Mouse (Mus musculus): Measurements from ENCODE around the gene Gmppa. TPM values are rescaled to one million over a fixed set of nuclear protein-coding genes. Genes with fewer than 3 reads are reported as not detected.

Gmppa gene
- 62.3 and 77.8 TPM in 2 replicates for polyA plus RNA-seq (2015; fragmentation: Nextera tagmentation; extraction: Ambion mirVana)

DNA sequence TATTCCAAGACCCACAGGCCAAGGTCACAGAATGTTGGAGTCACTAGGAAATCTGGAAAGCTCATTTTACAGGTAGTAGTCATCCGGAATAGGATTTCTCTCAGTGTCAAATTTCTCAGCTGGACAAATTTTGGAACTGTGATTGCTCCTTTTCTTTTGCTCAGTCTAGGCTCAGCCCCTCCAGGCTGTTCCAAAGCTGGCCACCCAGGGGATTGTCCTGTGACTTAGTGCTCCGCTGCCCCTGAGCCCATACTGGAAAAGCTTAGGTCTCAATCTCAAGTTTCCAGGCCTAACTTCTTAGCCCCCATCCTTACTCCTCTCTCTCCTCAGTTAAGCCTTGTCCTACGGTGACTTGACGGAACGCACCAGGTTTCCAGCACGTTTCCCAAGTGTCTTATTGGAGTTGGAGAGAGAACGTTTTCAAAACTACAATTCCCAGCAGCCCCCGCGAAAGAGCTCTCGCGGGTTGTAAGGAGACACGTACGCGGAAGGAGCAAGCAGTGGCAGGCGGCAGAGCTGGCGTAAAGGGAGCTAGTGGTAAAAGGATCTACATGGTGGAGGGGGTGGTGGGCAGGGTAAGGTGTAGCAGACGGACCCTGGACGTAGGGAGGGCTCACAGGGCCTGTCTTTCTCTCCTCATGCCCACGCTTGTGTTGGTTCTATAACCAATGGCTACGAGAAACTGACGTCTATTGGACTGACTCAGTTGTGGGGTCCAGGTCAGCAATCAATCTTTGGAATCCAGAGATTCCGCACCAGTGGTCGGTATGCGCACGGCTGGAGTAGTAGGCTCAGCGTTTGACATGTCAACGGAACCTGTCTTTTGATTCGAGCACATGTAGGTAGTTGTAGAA lies at the start of gene Gmppa:
Gmppa (plus strand) TSS at position 456 of the 854 bp plus-strand sequence.
- H3K27ac ChIP-seq (replicated peaks), result peak within 1 kb of the TSS; percentile 69
- WGBS, result 6% methylated on average over 28 of the region's 28 CpGs
- no peaks in the 10 kb centered on the region for H3K36me3 ChIP-seq
- no peaks in the 10 kb centered on the region for H3K9me3 ChIP-seq
- H3K9ac ChIP-seq (replicated peaks), result peak within 1 kb of the TSS; percentile 72
- ATAC-seq (replicated peaks), result peak; percentile 91
- H3K4me2 ChIP-seq (replicated peaks), result peak within 1 kb of the TSS; percentile 64
- peaks cover 9% of the 10 kb centered on the region for H3K4me1 ChIP-seq
- no peaks in the 10 kb centered on the region for H3K27me3 ChIP-seq
- H3K4me3 ChIP-seq, result peak within 1 kb of the TSS; percentile 65

DNA sequence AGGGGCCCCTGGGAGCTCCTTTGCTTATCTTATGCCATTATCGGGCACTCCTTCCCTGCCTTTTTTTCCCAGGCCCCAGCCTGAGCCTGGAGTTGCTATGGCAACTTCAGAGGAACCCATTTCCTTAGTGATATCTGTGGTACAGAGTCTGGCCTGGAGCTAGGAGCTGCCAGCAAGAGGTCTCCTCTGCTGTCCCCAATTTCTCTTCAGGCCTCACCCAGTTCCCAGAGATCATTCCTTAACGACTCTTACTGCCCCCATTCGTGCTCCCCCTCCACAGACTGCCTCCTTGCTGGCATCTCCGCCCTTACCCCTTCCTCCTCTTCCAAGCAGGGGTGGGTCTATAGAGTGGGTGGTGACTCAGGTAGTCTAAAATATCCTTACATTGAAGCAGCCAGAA lies 49.6 kb upstream of the Gmppa start:
- H3K9ac ChIP-seq (replicated peaks), result no peak overlapping the region
- WGBS, result 34% methylated on average over 4 of the region's 4 CpGs
- peak overlapping the region; percentile 21 for H3K4me2 ChIP-seq (replicated peaks)
- peaks cover 52% of the 10 kb centered on the region for H3K4me1 ChIP-seq
- H3K27ac ChIP-seq (replicated peaks), result no peak overlapping the region
- no peak overlapping the region for H3K4me3 ChIP-seq
- peaks cover 39% of the 10 kb centered on the region for H3K27me3 ChIP-seq
- H3K36me3 ChIP-seq, result no peaks in the 10 kb centered on the region
- no peaks in the 10 kb centered on the region for H3K9me3 ChIP-seq
- 0 out of 2 replicates have a peak, but pooled peaks have one; percentile 6 for ATAC-seq (replicated peaks)

DNA sequence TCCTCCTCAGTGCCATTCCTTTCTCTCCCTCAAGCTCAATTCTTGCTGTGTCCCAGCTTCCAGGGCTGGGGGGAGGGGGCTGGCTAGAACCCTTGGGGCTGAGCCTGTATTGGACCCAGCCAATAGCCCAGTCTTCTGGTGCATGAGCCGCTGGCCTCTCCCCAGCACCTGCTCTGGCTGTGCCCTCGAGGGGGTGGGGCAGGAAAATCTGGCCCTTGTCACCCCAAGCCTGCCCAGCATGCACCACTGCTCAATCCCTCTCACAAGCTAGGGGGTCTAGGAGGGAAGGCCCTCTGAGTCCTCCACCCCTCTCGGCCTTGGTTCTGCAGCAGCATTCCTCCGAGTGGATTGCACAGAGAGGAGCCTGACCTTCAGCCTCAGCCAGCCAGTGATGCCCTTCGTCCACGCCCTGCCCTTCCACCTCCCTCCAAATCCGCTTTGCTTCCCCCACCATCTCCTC lies 48.2 kb upstream of the Gmppa start:
- peak overlapping the region; percentile 37 for H3K9ac ChIP-seq (replicated peaks)
- no peaks in the 10 kb centered on the region for H3K9me3 ChIP-seq
- H3K27ac ChIP-seq (replicated peaks), result no peak overlapping the region
- peak overlapping the region; percentile 54; the same call in 1 of the 2 replicates for H3K4me2 ChIP-seq (replicated peaks)
- 14% methylated on average over 7 of the region's 7 CpGs for WGBS
- H3K27me3 ChIP-seq, result peaks cover 39% of the 10 kb centered on the region
- H3K36me3 ChIP-seq, result no peaks in the 10 kb centered on the region
- peak overlapping the region; percentile 31 for H3K4me3 ChIP-seq
- H3K4me1 ChIP-seq, result peaks cover 45% of the 10 kb centered on the region
- no peak for ATAC-seq (replicated peaks)

DNA sequence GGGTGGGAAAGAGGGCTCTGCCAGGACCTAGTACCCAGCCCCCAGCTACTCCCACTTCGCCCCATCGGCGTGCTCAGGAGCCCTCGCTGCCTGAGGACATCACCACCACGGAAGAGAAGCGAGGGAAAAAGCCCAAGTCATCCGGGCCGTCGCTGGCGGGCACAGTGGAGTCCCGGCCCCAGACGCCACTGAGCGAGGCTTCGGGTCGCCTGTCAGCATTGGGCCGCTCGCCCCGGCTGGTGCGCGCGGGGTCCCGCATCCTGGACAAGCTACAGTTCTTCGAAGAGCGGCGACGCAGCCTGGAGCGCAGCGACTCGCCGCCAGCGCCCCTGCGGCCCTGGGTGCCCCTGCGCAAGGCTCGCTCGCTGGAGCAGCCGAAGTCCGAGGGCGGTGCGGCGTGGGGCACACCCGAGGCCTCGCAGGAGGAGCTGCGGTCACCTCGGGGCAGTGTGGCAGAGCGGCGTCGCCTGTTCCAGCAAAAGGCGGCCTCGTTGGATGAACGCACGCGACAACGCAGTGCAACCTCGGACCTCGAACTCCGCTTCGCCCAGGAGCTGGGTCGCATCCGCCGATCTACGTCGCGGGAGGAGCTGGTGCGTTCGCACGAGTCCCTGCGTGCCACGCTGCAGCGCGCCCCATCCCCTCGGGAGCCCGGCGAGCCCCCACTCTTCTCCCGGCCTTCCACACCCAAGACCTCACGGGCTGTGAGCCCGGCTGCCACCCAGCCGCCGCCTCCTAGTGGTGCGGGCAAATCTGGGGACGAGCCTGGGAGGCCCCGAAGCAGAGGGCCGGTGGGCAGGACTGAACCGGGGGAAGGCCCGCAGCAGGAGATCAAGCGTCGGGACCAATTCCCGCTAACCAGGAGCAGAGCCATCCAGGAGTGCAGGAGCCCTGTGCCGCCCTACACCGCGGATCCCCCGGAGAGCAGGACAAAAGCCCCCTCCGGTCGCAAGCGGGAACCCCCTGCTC lies 47.5 kb upstream of the Gmppa start:
- ATAC-seq (replicated peaks), result peak; percentile 11; the same call in 1 of the 2 replicates
- peak overlapping the region; percentile 37 for H3K9ac ChIP-seq (replicated peaks)
- H3K4me1 ChIP-seq, result peaks cover 46% of the 10 kb centered on the region
- H3K9me3 ChIP-seq, result no peaks in the 10 kb centered on the region
- 3% methylated on average over 94 of the region's 94 CpGs for WGBS
- H3K36me3 ChIP-seq, result no peaks in the 10 kb centered on the region
- peaks cover 39% of the 10 kb centered on the region for H3K27me3 ChIP-seq
- H3K4me2 ChIP-seq (replicated peaks), result peak overlapping the region; percentile 54
- no peak overlapping the region for H3K27ac ChIP-seq (replicated peaks)
- peak overlapping the region; percentile 31 for H3K4me3 ChIP-seq

DNA sequence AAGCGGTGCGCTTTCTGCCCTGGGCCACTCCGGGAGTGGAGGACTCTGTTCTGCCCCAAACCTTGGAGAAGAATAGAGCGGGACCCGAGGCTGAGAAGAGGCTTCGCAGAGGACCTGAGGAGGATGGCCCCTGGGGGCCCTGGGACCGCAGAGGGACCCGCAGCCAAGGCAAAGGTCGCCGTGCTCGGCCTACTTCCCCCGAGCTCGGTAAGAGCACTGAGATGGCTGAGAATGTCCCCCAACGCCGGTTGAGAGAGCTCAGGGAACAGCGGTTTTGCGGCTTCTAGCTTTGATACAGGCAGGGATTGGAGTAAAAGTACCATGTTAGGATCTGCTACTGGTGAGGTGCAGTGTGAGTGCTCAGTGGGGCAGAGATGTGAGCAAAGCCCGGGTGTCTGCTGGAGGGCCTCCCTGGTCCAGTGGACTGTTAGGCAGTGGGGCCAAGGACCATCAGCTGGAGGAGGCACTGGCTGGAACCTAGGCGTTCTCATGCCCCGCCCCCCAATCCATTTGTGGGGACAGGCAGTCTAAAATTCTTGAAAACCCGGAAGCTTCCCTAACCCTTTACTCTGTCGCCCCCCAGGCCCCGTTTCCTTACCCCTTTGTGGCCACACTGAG lies 46.7 kb upstream of the Gmppa start:
- H3K27me3 ChIP-seq, result peaks cover 39% of the 10 kb centered on the region
- no peak for ATAC-seq (replicated peaks)
- no peaks in the 10 kb centered on the region for H3K36me3 ChIP-seq
- WGBS, result 22% methylated on average over 23 of the region's 23 CpGs
- H3K9me3 ChIP-seq, result no peaks in the 10 kb centered on the region
- H3K27ac ChIP-seq (replicated peaks), result no peak overlapping the region
- H3K4me3 ChIP-seq, result peak overlapping the region; percentile 31
- H3K9ac ChIP-seq (replicated peaks), result no peak overlapping the region
- H3K4me2 ChIP-seq (replicated peaks), result peak overlapping the region; percentile 54
- peaks cover 54% of the 10 kb centered on the region for H3K4me1 ChIP-seq

DNA sequence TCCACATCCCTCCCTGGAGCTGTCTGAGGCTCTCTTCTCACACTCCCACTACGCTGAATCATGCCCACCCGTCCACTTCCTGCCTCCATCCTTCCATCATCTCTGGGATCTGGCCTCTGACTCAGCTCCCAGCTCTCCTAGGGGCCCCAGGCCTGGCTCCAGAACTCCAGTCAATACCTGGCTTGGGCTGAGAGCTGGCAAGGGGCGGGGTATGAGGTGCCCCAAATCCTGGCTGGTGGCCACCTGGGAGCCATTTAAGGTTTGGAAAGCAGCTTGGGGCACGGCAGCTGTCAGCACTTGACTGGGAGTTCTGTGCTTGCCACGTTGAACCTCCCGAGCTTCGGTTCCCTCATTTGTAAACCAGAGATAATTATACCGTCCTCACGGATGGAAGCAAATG lies 42.6 kb upstream of the Gmppa start:
- Histone ChIP-seq H3K9me3 (no peaks in the 10 kb centered on the region), H3K36me3 (no peaks in the 10 kb centered on the region), H3K9ac (replicated peaks) (no peak overlapping the region), H3K27me3 (peaks cover 21% of the 10 kb centered on the region), H3K4me1 (peaks cover 24% of the 10 kb centered on the region), H3K4me2 (replicated peaks) (no peak overlapping the region), H3K27ac (replicated peaks) (peak overlapping the region; percentile 69), H3K4me3 (no peak overlapping the region)
- ATAC-seq (replicated peaks), result peak; percentile 39
- WGBS, result 36% methylated on average over 9 of the region's 9 CpGs

DNA sequence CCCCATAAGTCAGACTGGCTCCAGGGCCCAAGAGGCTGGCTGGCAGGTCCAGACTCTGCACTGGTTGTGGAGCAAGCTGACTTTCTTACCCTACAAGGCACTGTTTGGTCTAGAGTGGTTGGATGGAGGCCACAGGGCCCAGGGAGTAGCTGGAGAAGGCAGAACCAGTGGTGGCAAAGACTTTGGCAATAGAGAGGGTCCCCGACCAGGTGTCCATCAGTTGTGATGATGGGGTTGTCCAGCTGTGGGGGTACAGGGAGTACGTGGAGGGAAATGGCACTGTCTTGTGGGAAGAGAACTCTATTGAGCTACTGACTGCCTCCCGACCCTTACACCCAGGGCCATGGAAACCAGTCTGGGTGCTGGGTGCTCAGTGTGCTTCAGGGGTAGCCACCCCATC lies 41.9 kb upstream of the Gmppa start:
- Histone ChIP-seq H3K4me1 (peaks cover 18% of the 10 kb centered on the region), H3K9ac (replicated peaks) (no peak overlapping the region)

DNA sequence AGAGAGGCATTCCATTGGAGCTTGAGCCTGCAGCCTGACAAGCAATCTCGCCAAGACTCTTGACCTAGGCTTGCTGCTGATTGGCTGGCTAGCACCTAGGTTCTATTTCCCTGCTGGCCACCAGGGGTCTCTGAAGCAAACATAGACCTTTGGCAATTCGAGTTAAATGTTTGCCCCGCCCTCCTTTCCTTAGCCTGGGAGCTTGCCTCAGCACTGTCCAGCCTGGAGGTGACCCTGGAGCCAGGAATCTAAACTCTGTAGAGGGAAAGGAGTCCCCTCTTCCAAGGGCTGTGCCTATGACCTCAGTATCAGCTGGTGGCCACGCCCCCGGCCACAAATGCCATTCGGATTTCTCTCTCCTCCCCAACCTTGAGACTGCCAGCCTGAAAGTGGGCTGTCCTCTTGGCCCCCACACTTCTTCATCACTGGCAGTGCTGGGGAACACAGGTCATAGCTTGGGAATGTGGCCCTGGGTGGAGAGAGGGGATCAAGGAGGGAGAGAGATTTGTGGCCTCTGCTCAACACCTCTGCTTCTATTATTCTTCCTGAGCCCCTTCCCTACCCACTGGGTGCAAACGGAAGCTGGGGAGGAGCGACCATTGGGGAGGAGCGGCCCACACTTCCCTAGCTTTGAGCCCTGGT lies 36.8 kb upstream of the Gmppa start:
- Histone ChIP-seq H3K27me3 (no peaks in the 10 kb centered on the region), H3K36me3 (peaks cover 7% of the 10 kb centered on the region; the same call in 1 of the 2 replicates), H3K4me1 (peaks cover 20% of the 10 kb centered on the region), H3K4me3 (no peak overlapping the region), H3K4me2 (replicated peaks) (no peak overlapping the region), H3K9ac (replicated peaks) (no peak overlapping the region), H3K27ac (replicated peaks) (no peak overlapping the region), H3K9me3 (no peaks in the 10 kb centered on the region)
- peak; percentile 51; the same call in 1 of the 2 replicates for ATAC-seq (replicated peaks)
- WGBS, result 13% methylated on average over 9 of the region's 9 CpGs

More for the DNA sequence above, 41.9 kb upstream of the Gmppa start:
- no peak for ATAC-seq (replicated peaks)
- Histone ChIP-seq H3K4me2 (replicated peaks) (no peak overlapping the region), H3K27ac (replicated peaks) (peak overlapping the region; percentile 69), H3K4me3 (no peak overlapping the region), H3K9me3 (no peaks in the 10 kb centered on the region), H3K27me3 (peaks cover 14% of the 10 kb centered on the region), H3K36me3 (no peaks in the 10 kb centered on the region)
- 89% methylated on average over 3 of the region's 3 CpGs for WGBS

DNA sequence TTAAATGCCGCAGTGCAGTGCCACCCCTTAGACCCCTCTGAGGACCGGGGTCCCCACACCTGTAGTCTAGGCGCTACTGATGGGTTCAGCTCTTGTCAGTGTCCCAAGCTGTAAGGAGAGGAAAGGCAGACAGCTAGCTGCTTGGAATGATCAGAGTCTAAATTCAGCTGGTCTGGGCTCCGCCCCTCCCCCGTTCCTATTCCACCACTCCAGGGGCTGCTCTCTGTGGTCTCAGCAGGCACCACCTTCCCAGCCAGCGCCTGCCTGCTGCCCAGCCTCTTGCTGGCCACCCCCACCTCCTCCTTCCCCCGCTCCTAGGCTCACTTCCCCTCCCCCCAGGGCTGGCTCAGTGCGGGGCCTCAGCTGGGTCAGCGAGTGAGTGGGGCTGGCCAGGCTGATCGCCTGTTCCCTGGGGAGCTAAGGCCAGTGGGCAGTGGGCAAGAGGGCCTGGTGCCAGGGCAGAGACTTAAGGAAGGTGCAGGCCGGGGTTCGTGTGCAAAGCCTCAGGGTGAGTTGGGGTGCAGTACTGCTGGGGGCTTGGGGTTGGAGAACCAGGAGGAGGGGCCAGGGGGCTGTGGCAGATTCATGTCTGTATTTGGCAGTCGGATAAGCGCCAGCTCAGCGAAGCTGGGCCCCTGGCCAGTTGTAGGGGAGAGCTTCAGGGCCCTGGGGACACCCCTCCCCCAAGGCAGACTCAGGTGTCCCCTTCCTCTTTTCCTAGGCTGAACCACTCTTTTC lies 35.8 kb upstream of the Gmppa start:
- peak overlapping the region; percentile 11; the same call in 1 of the 2 replicates for H3K4me2 ChIP-seq (replicated peaks)
- no peak overlapping the region; the same call in 1 of the 2 replicates for H3K27ac ChIP-seq (replicated peaks)
- 0 out of 2 replicates have a peak overlapping the region, but pooled peaks have one; percentile 17 for H3K9ac ChIP-seq (replicated peaks)
- no peaks in the 10 kb centered on the region for H3K9me3 ChIP-seq
- 10% methylated on average over 15 of the region's 15 CpGs for WGBS
- H3K4me1 ChIP-seq, result peaks cover 18% of the 10 kb centered on the region
- ATAC-seq (replicated peaks), result peak; percentile 76
- H3K36me3 ChIP-seq, result peaks cover 7% of the 10 kb centered on the region; the same call in 1 of the 2 replicates
- H3K27me3 ChIP-seq, result no peaks in the 10 kb centered on the region
- H3K4me3 ChIP-seq, result no peak overlapping the region

DNA sequence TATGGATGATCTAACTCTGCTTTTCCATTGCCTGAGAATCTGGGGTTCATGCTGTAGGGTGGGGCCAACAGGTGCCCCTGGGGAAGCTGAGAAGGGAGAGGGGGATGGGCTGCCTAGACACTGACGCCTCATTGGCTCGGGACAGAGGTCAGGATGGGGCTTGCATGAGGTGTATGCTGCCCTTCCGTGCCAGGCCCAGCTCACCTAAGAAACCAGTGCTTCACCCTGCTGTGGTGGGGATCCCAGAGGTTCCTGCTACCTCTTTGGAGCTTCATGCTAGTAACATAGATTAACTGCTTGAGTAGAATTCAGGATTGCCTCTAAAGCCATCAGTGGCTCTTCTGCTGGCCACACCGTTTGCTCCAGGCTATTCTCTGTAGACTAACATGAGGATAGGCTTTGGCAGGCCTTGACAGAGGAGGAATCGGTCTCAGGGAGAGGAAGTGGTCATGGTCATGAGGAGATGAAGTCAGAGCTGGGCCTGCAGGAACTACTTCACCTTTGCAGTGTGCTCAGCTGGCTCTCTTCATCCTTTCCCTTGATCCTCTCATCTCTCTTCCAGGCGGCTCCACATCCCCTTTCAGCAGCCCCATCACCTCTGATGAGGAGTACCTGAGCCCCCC lies 35.1 kb upstream of the Gmppa start:
- peaks cover 7% of the 10 kb centered on the region; the same call in 1 of the 2 replicates for H3K36me3 ChIP-seq
- H3K4me2 ChIP-seq (replicated peaks), result 0 out of 2 replicates have a peak overlapping the region, but pooled peaks have one; percentile 11
- H3K4me1 ChIP-seq, result peaks cover 18% of the 10 kb centered on the region
- H3K9ac ChIP-seq (replicated peaks), result no peak overlapping the region
- no peaks in the 10 kb centered on the region for H3K27me3 ChIP-seq
- H3K27ac ChIP-seq (replicated peaks), result no peak overlapping the region
- ATAC-seq (replicated peaks), result no peak
- no peak overlapping the region for H3K4me3 ChIP-seq
- 40% methylated on average over 6 of the region's 6 CpGs for WGBS
- no peaks in the 10 kb centered on the region for H3K9me3 ChIP-seq
